Mouse (Mus musculus) B cell, adult (primary cell): ENCODE data around the gene Slc35e1. TPM values are rescaled to one million over a fixed set of nuclear protein-coding genes. Genes with fewer than 3 reads are reported as not detected.

Experiments
- total RNA-seq: library from RNA; stranded (reverse); gene quantifications from 4 replicates; pipeline ENCODE4 v1.2.4, GENCODE M21; 2023; ENCODE audit not compliant: inconsistent age

Slc35e1 gene
- total RNA-seq: 63.5 to 70.0 TPM (median 67.4 TPM) in 4 replicates

DNA sequence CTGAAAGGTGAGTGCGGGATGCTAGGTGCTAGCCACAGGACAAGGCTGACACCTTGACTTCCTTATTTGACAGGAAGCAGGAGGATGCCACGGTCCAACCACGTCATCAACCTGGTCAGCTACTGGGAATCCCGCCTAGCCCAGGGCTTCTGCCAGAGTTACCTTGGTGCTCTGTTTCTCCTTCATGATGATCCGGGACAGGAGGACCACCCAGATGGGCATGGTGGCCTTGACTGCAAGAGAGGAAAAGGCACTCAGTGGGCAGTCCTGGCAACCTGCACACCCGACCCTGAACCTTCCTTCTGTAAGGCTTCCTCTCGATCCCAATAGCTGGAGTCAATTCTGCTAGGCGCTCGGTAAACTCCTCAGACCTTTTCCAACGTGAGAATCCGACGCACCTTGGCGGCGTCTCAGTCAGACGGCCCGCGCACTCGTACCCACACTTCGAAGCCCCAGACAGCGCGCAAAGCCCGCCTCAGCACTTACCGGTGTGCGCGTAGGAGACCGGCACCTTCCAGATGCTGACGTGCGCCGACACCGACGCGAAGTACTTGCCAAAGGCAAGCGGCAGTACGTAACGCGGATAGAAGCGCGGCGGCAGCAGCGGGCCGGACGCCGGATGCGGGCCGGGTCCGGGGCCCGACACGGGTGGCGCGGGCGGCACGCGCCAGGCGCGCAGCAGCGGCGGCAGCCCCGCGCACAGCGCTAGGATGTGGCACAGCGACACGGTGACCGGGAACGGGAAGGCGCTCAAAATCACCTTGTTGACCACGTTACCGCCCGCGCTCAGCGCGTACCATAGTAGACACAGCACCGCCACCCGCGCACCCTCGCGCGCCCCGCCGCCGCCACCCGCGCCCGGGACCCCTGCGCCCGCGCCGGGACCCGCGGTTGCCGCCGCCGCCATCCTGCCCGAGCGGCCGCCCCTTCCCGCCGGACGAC lies at the start of gene Slc35e1:
Gene Slc35e1 (minus strand): TSS at position 935 of the 942 bp plus-strand sequence.

DNA sequence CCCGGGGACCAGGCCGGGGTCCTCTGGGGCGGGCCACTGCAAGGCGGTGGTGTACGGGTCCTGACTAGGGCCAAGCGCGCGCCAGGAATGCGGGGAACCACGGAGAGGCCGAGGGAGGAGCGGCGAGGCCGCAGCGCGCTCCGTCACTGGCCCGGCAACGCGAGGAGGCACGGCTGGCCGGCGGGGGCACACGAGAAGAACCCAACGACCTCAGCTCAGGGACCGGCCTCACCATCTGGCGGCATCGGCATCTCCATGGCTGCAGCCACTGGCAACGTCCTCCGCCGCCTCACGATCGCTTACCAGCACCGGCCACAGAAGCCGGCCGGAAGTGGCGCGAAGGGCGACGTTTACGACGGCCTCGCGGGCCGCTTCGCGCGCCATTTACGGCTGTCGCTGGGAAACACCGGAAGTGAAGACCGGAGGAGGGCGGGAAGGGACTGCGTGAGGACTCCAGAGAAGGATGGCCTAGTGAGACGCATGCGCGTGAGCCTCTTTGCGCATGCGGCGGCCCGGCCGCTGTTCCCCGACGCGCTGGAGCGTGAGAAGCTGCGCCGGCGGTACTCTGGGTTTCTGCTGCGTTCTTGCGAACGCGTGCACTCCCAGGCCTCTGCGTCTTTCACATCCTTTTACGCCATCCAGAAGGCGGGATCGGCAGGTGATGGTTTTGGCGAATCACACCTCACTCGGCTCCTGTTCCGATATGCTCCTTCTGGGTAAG lies 17.4 kb downstream of the Slc35e1 start, which contains the start of gene Cherp:
Gene Cherp (minus strand): TSS at position 401 of the 721 bp plus-strand sequence.

DNA sequence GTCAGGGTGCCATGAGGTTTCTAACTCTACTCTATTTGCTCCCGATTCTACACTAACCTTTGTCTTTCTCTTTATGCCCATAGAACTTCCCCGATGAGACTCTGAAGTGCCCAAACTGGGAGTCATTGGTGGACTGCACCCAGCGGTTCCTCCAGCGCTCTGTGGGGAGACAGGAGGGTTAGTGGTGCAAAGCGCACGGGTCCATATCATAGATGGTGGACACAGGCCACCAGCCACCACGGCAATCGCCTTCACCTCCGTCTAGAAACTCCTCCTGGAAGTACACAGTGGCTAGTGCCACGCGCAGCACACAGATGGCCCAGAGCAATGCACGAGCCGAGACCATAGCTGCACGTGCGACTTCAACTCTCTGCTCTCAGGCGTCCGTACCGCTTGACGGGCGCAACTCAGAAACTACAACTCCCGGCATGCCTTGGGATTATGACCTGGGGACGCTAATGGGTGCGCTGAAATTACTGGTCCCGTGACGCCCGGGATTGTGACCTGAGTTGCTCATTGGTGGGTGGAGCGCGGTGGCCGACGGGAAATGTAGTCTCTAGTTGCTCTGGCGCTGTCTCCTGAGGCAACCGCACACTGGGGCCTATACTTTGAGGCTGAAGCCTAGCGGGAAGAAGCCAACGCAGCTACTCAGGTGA lies 48.9 kb downstream of the Slc35e1 start, which contains the start of the genes Calr3 and 1700030K09Rik:
Gene Calr3 (minus strand): TSS at position 533 of the 656 bp plus-strand sequence.
Gene 1700030K09Rik (plus strand): TSS at position 543 of the 656 bp plus-strand sequence.

Other genes with a start within 250 kb of the Slc35e1 start
- 19.0 to 25.5 TPM (median 21.6 TPM) in 4 replicates for gene Gm10282, start 187.4 kb downstream of the Slc35e1 start, total RNA-seq
- 3,310 to 3,828 TPM (median 3,617 TPM) in 4 replicates for gene Klf2, start 173.6 kb downstream of the Slc35e1 start, total RNA-seq
- gene Eps15l1, start 71.2 kb downstream of the Slc35e1 start, total RNA-seq: 89.0 to 108 TPM (median 102 TPM) in 4 replicates
- gene Calr3, start 48.7 kb downstream of the Slc35e1 start, total RNA-seq: 0.39 to 0.51 TPM in 2 of 4 replicates, not detected in the others
- gene 1700030K09Rik, start 48.7 kb downstream of the Slc35e1 start, total RNA-seq: 28.2 to 37.2 TPM (median 35.7 TPM) in 4 replicates
- gene Cherp, start 17.4 kb downstream of the Slc35e1 start, total RNA-seq: 118 to 152 TPM (median 126 TPM) in 4 replicates
- 18.7 to 21.2 TPM (median 19.7 TPM) in 4 replicates for gene Med26, start 55.7 kb upstream of the Slc35e1 start, total RNA-seq
- 156 to 184 TPM (median 168 TPM) in 4 replicates for gene Smim7, start 78.5 kb upstream of the Slc35e1 start, total RNA-seq
- 0.87 to 3.3 TPM (median 0.96 TPM) in 4 replicates for gene Tmem38a, start 79.4 kb upstream of the Slc35e1 start, total RNA-seq
- 0.06 TPM in 1 of 4 replicates, not detected in the others for gene Nwd1, start 154.1 kb upstream of the Slc35e1 start, total RNA-seq
- gene Sin3b, start 230.7 kb upstream of the Slc35e1 start, total RNA-seq: 142 to 155 TPM (median 143 TPM) in 4 replicates